Mouse (Mus musculus) layer of hippocampus, adult 8-10 months (tissue): ENCODE data around the gene Emilin1. TPM values are rescaled to one million over a fixed set of nuclear protein-coding genes. Genes with fewer than 3 reads are reported as not detected.

Experiments
- DNase-seq, 2 experiments: peaks; one replicate each; pipeline ENCODE4 v3.0.0; 2022; ENCODE audit warnings: low spot score in 2 of 2
- total RNA-seq, 4 experiments: library from RNA; stranded (reverse); gene quantifications; 2 replicates each; pipeline ENCODE4 v1.2.4; 2022

The Emilin1 gene
- total RNA-seq, 4 experiments from 2014 or later = 2.1 to 3.1 (median 2.6) TPM

DNA sequence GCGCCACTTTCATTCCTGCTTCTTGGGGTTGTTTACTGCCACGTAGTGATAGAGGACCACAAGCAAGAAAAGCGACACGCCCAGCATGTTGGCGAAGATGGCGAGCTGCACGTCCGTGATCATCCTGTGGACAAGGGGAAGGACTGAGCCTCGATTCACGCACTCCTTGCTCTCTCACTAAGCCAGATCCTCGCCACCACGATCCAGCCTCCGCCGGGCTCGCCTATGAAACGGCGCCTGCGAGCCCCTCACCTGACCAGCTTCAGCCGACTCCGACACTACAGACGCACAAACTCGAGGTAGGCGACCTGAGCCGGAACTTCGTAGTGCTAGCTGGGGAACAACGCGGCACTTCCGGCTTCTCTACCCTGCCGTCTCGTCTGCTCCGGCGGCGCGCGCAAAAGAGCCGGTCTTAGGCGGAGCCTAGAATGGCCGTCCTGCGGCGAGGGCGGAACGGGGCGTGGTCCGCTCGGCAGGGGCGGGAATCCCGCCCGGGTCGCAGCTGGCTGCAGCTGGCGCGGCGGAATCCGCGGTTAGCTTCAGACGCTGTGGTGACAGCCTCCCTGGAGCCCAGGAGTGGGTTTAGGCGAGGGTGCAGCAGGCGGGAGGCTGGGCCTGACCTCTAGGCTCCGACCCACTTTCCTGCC lies 5.7 kb upstream of the Emilin1 start, which contains the start of gene Ost4:
Ost4 (minus strand) TSS at position 376 of the 647 bp plus-strand sequence.
- peak; percentile 93 to 95 for DNase-seq

GRCm38 (mm10) chr5:30908426-30909299 lies 4.5 kb upstream of the Emilin1 start:
- DNase-seq = no peak

GRCm38 (mm10) chr5:30909300-30909659 lies 3.9 kb upstream of the Emilin1 start:
- DNase-seq = no peak

- no peak for DNase-seq
Observed at GRCm38 (mm10) chr5:30909863-30910262, 3.3 kb upstream of the Emilin1 start.

DNA sequence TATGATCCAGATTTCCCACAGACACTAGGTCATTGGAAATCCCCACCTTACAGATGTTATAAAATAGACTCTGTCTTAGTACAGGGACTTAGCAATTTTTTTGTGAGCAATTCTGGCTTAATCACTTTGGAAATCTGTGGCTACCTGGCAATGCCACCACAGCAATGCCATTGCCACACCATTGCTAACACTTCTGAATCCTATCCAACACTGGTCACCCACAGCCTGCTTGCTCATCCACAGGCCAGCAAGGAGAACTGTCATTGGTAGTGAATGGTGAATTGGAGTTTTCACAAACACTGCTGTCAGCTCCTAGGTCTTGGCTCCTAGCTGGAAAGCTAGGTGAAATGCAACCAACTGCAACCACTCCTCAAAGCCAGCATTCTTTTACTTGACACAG lies 2.7 kb upstream of the Emilin1 start:
- no peak for DNase-seq

DNA sequence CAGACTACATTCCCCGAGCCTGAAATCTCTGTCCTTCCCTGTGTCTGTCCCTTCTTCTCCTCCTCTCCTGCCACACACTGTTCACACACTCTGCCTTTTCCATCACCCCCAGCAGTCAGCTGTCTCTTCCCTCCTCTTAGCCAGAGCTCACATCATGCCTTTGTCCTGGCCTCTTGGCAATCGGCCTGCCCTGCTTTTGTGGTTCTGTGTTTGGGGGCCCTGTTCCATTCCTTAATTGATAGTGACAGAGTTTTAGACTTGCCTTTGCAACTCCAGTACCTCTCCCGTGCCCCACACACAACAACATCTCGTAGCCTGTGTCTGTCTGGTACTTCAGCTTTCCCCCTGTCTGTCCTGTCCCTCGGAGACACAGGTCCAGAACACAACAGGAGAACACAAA lies 1.0 kb upstream of the Emilin1 start:
- DNase-seq = no peak

- DNase-seq = no peak
Observed at GRCm38 (mm10) chr5:30914101-30914635, 966 bp downstream of the Emilin1 start.

GRCm38 (mm10) chr5:30914849-30915248 lies 1.6 kb downstream of the Emilin1 start:
- DNase-seq = no peak

DNA sequence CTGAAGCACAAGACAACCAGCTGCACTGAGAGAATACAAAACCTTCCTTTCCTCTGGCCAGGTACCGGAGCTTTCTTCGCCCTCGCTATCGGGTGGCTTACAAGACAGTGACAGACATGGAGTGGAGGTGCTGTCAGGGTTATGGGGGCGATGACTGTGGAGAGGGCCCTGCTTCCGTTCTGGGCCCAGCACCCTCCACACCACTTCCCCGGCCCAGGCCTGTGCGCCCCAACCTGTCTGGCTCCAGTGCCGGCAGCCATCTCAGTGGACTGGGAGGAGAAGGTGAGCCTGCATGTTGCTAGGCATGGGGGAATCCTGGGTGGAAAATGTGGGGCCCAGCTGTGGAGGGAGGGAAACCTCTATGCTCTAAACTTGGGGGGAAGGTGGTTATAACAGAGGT lies 2.3 kb downstream of the Emilin1 start:
- no peak for DNase-seq

DNA sequence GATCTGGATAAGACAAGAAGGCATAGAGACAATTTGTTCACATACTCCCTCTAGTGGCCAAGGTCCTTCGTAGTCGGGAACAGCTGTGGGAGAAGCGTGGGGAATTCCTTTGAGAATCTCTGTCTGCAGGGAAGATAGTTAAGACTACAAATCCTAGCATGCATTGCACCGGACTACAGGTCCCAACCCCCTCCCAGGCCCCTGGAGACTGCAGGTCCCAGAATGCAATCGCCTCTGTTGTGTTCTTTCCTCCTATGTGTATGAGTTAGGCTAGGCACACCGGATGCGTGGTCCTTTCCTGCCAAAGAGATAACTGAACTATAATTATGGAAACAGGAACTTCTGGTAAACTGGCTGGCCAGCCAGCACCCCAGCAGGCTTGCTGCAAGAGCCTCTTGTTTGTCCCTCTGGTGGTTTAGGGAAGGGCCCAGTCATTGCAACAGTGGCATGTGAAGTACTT lies 2.8 kb downstream of the Emilin1 start:
- DNase-seq = peak; percentile 91 to 93

- DNase-seq = no peak
Observed at GRCm38 (mm10) chr5:30916841-30917240, 3.6 kb downstream of the Emilin1 start.

DNA sequence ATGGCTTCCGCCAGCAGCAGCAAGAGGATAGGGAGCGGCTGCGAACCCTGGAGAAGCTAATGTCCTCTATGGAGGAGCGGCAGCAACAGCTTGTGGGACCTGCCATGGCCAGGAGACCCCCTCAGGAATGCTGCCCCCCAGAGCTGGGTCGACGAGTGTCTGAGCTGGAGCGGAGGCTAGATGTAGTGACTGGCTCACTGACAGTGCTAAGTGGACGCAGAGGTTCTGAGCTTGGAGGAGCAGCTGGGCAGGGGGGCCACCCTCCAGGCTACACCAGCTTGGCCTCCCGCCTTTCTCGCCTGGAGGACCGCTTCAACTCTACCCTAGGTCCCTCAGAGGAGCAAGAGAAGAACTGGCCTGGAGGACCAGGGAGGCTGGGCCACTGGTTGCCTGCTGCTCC lies 4.1 kb downstream of the Emilin1 start:
- no peak for DNase-seq

- no peak for DNase-seq
Observed at GRCm38 (mm10) chr5:30917891-30918670, 4.9 kb downstream of the Emilin1 start.

DNA sequence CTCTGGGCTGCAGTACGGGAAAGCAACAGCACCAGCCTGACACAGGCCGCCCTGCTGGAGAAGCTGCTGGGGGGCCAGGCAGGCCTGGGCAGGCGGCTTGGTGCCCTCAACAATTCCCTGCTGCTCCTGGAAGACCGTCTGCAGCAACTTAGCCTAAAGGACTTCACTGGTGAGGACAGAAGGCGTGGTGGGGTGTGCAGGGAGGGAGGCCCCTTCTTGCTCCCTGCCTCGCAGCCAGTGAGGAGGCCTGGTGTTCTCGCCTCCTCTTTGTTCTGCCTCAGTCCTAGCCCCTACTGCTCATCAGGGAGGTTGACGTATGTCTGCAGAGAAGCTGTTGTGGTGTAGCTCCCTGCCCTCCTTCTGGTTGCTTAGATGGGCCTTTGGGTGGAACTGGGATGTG lies 5.5 kb downstream of the Emilin1 start:
- no peak for DNase-seq

GRCm38 (mm10) chr5:30919831-30920614 lies 6.8 kb downstream of the Emilin1 start:
- DNase-seq = no peak

DNA sequence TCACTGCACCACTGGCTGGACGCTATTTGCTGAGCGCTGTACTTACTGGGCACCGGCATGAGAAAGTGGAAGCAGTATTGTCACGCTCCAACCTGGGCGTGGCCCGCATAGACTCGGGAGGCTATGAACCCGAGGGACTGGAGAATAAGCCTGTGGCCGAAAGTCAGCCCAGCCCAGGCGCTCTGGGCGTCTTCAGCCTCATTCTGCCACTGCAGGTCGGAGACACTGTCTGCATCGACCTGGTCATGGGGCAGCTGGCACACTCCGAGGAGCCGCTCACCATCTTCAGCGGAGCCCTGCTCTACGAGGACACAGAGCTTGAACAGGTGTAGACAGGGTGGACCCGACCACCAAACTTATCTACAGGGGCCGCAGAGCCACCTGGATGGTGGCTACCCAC lies 7.4 kb downstream of the Emilin1 start:
- no peak for DNase-seq

DNA sequence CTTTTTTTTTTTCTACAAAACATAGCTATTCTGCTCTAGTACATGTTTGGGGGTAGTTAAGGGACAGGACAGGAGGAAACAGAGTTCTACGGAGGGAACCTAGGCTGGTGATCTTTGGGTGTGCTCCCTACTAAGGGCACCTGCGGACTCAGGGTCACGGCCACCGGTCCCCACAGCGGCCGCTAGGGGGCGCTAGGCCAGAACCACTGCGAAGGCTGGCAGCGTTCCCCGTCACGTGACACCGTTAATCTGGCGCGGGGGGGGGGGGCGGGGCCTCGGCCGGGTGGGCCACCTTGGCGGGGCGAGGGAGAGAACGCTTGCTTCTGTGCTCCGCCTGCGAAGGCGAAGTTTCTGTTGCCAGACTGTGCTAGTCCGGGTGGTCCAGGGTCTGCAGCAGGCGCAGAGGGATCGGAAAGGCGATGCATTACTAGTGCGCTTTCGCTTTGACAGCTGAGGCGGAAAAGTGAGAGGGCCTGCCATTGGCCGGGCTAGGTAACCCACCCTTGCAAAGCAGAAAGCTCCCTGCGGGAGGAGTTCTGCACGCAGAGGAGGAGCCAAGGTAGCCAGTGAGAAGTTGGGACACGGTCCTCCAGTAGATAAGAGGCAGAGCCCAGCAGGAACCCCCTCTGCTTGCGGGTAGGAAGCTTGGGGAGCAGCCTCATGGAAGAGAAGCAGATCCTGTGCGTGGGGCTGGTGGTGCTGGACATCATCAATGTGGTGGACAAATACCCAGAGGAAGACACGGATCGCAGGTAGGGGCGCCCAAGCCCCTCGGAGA lies 8.2 kb downstream of the Emilin1 start, which contains the start of gene Khk:
Khk (plus strand) TSS at position 176 of the 778 bp plus-strand sequence.
- peak; percentile 71 to 86 for DNase-seq

GRCm38 (mm10) chr5:30922581-30923041 lies 9.4 kb downstream of the Emilin1 start:
- DNase-seq = no peak

- DNase-seq = no peak
Observed at GRCm38 (mm10) chr5:30923119-30923518, 9.9 kb downstream of the Emilin1 start.

DNA sequence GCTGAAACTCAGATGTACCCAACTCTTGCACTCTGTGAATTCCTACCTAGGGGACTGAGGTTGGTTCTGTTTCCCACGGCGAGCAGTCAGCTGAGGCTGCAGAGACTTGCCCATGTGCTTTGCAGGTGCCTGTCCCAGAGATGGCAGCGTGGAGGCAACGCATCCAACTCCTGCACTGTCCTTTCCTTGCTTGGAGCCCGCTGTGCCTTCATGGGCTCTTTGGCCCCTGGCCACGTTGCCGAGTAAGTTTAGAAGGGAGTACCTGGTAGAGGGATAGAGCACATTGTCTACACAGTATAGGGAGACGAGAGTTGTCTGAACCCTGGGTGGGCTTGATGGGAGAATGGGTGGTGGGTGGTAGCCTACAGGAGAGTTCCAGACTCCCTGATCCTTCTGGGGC lies 11.4 kb downstream of the Emilin1 start:
- no peak for DNase-seq
